Mouse (Mus musculus): ENCODE data around the gene Klc4. TPM values are rescaled to one million over a fixed set of nuclear protein-coding genes. Genes with fewer than 3 reads are reported as not detected.

The Klc4 gene
- total RNA-seq, 1 experiment = 17.8 TPM

DNA sequence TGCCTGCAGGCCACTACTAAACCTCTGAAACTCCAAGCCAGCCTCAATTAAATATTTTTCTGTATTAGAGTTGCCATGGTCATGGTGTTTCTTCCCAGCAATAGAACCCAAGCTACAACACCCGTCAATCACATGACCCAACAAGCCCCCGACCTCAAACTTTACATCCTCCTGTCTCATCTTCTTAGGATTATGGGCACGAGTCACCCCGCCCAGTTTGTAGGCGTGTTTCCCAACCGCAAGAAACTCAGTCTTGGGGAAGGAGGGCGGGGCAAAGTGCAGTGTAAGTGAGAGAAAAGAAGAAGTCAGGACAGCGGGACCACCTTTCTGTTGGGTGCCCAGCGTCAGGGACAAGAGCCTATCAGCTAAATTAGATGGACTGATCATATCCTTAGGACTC, 57.6 kb downstream of the Klc4 start:
- no peak overlapping the region for H3K4me3 ChIP-seq (ENCODE audit: insufficient read depth in 1 of 2, low read depth in 1 of 2, low read length in 2 of 2, poor library complexity in 1 of 2, severe bottlenecking in 1 of 2)
- in situ Hi-C loops (cut with MboI; ENCODE audit: low sequenced_read_pairs in 2 of 2, unreplicated experiment in 2 of 2) = no loop called here
- peaks cover 0 to 9% of the 10 kb centered on the region in 2 experiments; a peak in 3 of 4 replicates for H3K4me1 ChIP-seq (ENCODE audit: control insufficient read depth in 2 of 2, insufficient read depth in 2 of 2, low read length in 2 of 2, poor library complexity in 1 of 2)
- no peak for DNase-seq (ENCODE audit: low read depth, low spot score)
- H3K9me3 ChIP-seq (ENCODE audit: control insufficient read depth, insufficient read depth, low read depth, low read length) = no peaks in the 10 kb centered on the region
- no peak overlapping the region for H3K9ac ChIP-seq (ENCODE audit: insufficient read depth, low read depth, low read length, poor library complexity, severe bottlenecking)
- peaks cover 18% of the 10 kb centered on the region; the same call in 1 of the 2 replicates for H3K36me3 ChIP-seq (ENCODE audit: control insufficient read depth, insufficient read depth, low read length, poor library complexity, severe bottlenecking)
- TF ChIP-seq HCFC1 (IDR thresholded peaks at IDR 0.05; ENCODE audit: borderline replicate concordance, insufficient read depth, low read length) = no peak
- no peak for TF ChIP-seq ZNF384 (IDR thresholded peaks at IDR 0.05; ENCODE audit: low read depth, low read length)
- TF ChIP-seq ZC3H11A (IDR thresholded peaks at IDR 0.05; ENCODE audit: borderline replicate concordance, low read depth, low read length) = no peak
- TF ChIP-seq MAFK (IDR thresholded peaks at IDR 0.05; ENCODE audit: insufficient read depth, low read depth, low read length) = no peak
- TF ChIP-seq CHD2 (IDR thresholded peaks at IDR 0.05; ENCODE audit: low read depth, low read length) = no peak
- no peak overlapping the region for H3K27ac ChIP-seq (ENCODE audit: insufficient read depth, low read depth, low read length, poor library complexity, severe bottlenecking)

DNA sequence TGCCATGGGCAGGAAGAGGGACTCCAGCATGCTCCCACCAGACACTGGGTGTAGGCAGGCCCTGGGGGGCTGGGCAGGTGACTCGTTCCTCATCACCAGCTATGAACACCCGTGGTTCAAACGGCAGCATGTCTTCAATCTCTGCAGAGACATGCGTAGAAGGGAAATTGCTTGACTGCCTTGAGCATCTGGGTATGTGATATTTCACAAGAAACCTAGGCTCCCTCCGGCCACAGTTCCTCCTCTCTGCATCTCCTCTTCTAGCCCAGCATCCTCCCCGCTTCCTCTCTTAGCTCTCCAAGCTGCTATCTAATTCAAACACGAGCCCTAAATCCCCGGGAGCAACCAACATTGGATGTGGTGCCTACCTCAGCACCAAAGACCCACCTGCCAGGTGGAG, 59.5 kb downstream of the Klc4 start:
- Histone ChIP-seq H3K4me3 (ENCODE audit: insufficient read depth in 1 of 2, low read depth in 1 of 2, low read length in 2 of 2, poor library complexity in 1 of 2, severe bottlenecking in 1 of 2) (no peak overlapping the region), H3K36me3 (ENCODE audit: control insufficient read depth, insufficient read depth, low read length, poor library complexity, severe bottlenecking) (peaks cover 21% of the 10 kb centered on the region; the same call in 1 of the 2 replicates), H3K4me1 (ENCODE audit: control insufficient read depth in 2 of 2, insufficient read depth in 2 of 2, low read length in 2 of 2, poor library complexity in 1 of 2) (no peaks in the 10 kb centered on the region), H3K27ac (ENCODE audit: insufficient read depth, low read depth, low read length, poor library complexity, severe bottlenecking) (no peak overlapping the region), H3K9me3 (ENCODE audit: control insufficient read depth, insufficient read depth, low read depth, low read length) (no peaks in the 10 kb centered on the region), H3K9ac (ENCODE audit: insufficient read depth, low read depth, low read length, poor library complexity, severe bottlenecking) (no peak overlapping the region)
- no peak for TF ChIP-seq ZC3H11A (IDR thresholded peaks at IDR 0.05; ENCODE audit: borderline replicate concordance, low read depth, low read length)
- no peak for TF ChIP-seq CHD2 (IDR thresholded peaks at IDR 0.05; ENCODE audit: low read depth, low read length)
- no peak for TF ChIP-seq HCFC1 (IDR thresholded peaks at IDR 0.05; ENCODE audit: borderline replicate concordance, insufficient read depth, low read length)
- TF ChIP-seq MAFK (IDR thresholded peaks at IDR 0.05; ENCODE audit: insufficient read depth, low read depth, low read length) = no peak
- no peak for TF ChIP-seq ZNF384 (IDR thresholded peaks at IDR 0.05; ENCODE audit: low read depth, low read length)
- no peak for DNase-seq (ENCODE audit: low read depth, low spot score)
- in situ Hi-C loops (cut with MboI; ENCODE audit: low sequenced_read_pairs in 2 of 2, unreplicated experiment in 2 of 2) = no loop called here

Other genes starting within 250 kb of the Klc4 start
- gene Crip3, start 217.1 kb downstream of the Klc4 start, total RNA-seq (2012; rRNA removed) = 0.49 and 0.79 TPM in 2 replicates
- 3.6 and 6.1 TPM in 2 replicates for gene Slc22a7, start 207.6 kb downstream of the Klc4 start, total RNA-seq (2012; rRNA removed)
- gene Ttbk1, start 158.3 kb downstream of the Klc4 start, total RNA-seq (2012; rRNA removed) = 0.98 and 1.2 TPM in 2 replicates
- gene Dnph1, start 149.3 kb downstream of the Klc4 start, total RNA-seq (2012; rRNA removed) = 44.1 and 48.2 TPM in 2 replicates
- 1.8 and 4.5 TPM in 2 replicates for gene Cul9, start 99.6 kb downstream of the Klc4 start, total RNA-seq (2012; rRNA removed)
- gene Srf, start 89.8 kb downstream of the Klc4 start, total RNA-seq (2012; rRNA removed) = 65.2 and 75.6 TPM in 2 replicates
- 200 and 384 TPM in 2 replicates for gene Ptk7, start 16.5 kb downstream of the Klc4 start, total RNA-seq (2012; rRNA removed)
- 205 and 261 TPM in 2 replicates for gene Mrpl2, start 207 bp upstream of the Klc4 start, total RNA-seq (2012; rRNA removed)
- gene Cul7, start 4.3 kb upstream of the Klc4 start, total RNA-seq (2012; rRNA removed) = 88.5 and 96.1 TPM in 2 replicates
- 44.5 and 57.0 TPM in 2 replicates for gene Rrp36, start 28.3 kb upstream of the Klc4 start, total RNA-seq (2012; rRNA removed)
- 72.9 and 77.5 TPM in 2 replicates for gene Mea1, start 32.8 kb upstream of the Klc4 start, total RNA-seq (2012; rRNA removed)
- 65.1 and 73.0 TPM in 2 replicates for gene Klhdc3, start 34.9 kb upstream of the Klc4 start, total RNA-seq (2012; rRNA removed)
- gene Ppp2r5d, start 59.1 kb upstream of the Klc4 start, total RNA-seq (2012; rRNA removed) = 70.6 and 73.0 TPM in 2 replicates
- gene Pex6, start 65.4 kb upstream of the Klc4 start, total RNA-seq (2012; rRNA removed) = 17.8 and 22.2 TPM in 2 replicates
- 1.2 and 4.3 TPM in 2 replicates for gene Gnmt, start 83.1 kb upstream of the Klc4 start, total RNA-seq (2012; rRNA removed)
- gene Cnpy3, start 106.2 kb upstream of the Klc4 start, total RNA-seq (2012; rRNA removed) = 69.7 and 122 TPM in 2 replicates
- gene Ptcra, start 117.7 kb upstream of the Klc4 start, total RNA-seq (2012; rRNA removed) = 1.8 and 2.2 TPM in 2 replicates
- 19.5 and 21.4 TPM in 2 replicates for gene 2310039H08Rik, start 126.6 kb upstream of the Klc4 start, total RNA-seq (2012; rRNA removed)
- 132 and 179 TPM in 2 replicates for gene Rpl7l1, start 136.7 kb upstream of the Klc4 start, total RNA-seq (2012; rRNA removed)
- gene Bicral, start 212.5 kb upstream of the Klc4 start, total RNA-seq (2012; rRNA removed) = 20.2 and 27.1 TPM in 2 replicates
- 20.5 and 30.0 TPM in 2 replicates for gene Tbcc, start 244.7 kb upstream of the Klc4 start, total RNA-seq (2012; rRNA removed)

Data from ES-E14 (cell line).